Mouse (Mus musculus) Patski (cell line): ENCODE data around the gene Mrpl2. TPM values are rescaled to one million over a fixed set of nuclear protein-coding genes. Genes with fewer than 3 reads are reported as not detected.

ENCODE experiments used
- ATAC-seq: fragments of 100-300 bp; one replicate; pipeline ENCODE4 v1.8.0; 2021
- CTCF ChIA-PET: fragments of 350-600 bp; sonication (Branson Sonifier 250); formaldehyde crosslinking; loops from one replicate; lab custom pipeline; 2022; ENCODE audit warnings: inconsistent platforms; lab: Charles Lee
- POLR2A ChIA-PET: fragments of 350-600 bp; sonication (Branson Sonifier 250); formaldehyde crosslinking; loops from one replicate; lab custom pipeline; 2022; ENCODE audit warnings: antibody characterized with exemption, inconsistent platforms; lab: Charles Lee
- DNase-seq: peaks from one replicate; pipeline ENCODE4 v3.0.0-alpha.2; 2011; ENCODE audit warnings: low read depth, low spot score
- H3K27me3 ChIP-seq: fragments of 371-371 bp; one replicate; pipeline ENCODE4 v1.5.1; 2021
- CTCF ChIP-seq: fragments of 100-300 bp; IDR thresholded peaks from one replicate; pipeline ENCODE4 v1.5.1; 2021
- in situ Hi-C: fragments of 300-500 bp; cut with MboI; formaldehyde crosslinking; loops from 3 replicates; pipeline ENCODE4 v1.11.1; 2018; ENCODE audit warnings: low pct_unique_long_range_greater_than_20kb, mixed read lengths
- polyA plus RNA-seq: library from polyadenylated mRNA; unstranded; gene quantifications from one replicate; pipeline ENCODE4 v1.2.3, GENCODE M21; 2021

Mrpl2 gene
- polyA plus RNA-seq, 1 experiment from 2014 or later: 124 TPM

- DNase-seq (no peak), ATAC-seq (peak; percentile 9)
- ChIA-PET CTCF (interaction anchor here (2.3 to 2.6 kb wide), 2 partner anchors 9 to 69 kb away, joined by 6 to 7 read pairs; no protein-coding TSS in a partner anchor), POLR2A (interaction anchor here (0.9 to 1.2 kb wide), 3 partner anchors 14 to 69 kb away, joined by 3 to 5 read pairs (median 3); no protein-coding TSS in a partner anchor)
- no peak for TF ChIP-seq CTCF
- in situ Hi-C loops: loop anchor here (5.0 kb wide), 1 partner anchor 48 kb away; no protein-coding TSS in a partner anchor
- no peaks in the 10 kb centered on the region for H3K27me3 ChIP-seq
Observed at GRCm38 (mm10) chr17:46644916-46645475, 1.0 kb upstream of the Mrpl2 start.

- ChIA-PET POLR2A (no interaction called here), CTCF (interaction anchor here (2.3 kb wide), 1 partner anchor 10 kb away, joined by 6 read pairs; no protein-coding TSS in a partner anchor)
- DNase-seq (peak; percentile 53), ATAC-seq (no peak)
- in situ Hi-C loops: no loop called here
- no peaks in the 10 kb centered on the region for H3K27me3 ChIP-seq
- TF ChIP-seq CTCF: no peak
Observed at GRCm38 (mm10) chr17:46646322-46646662, 263 bp downstream of the Mrpl2 start.

GRCm38 (mm10) chr17:46647279-46647678, 1.2 kb downstream of the Mrpl2 start:
- in situ Hi-C loops: no loop called here
- H3K27me3 ChIP-seq: no peaks in the 10 kb centered on the region
- ChIA-PET CTCF (no interaction called here), POLR2A (no interaction called here)
- DNase-seq (no peak), ATAC-seq (no peak)
- no peak for TF ChIP-seq CTCF

- TF ChIP-seq CTCF: no peak
- in situ Hi-C loops: no loop called here
- DNase-seq (no peak), ATAC-seq (no peak)
- ChIA-PET CTCF (interaction anchor here (0.8 kb wide), 1 partner anchor 18 kb away, joined by 3 read pairs; no protein-coding TSS in a partner anchor), POLR2A (no interaction called here)
- no peaks in the 10 kb centered on the region for H3K27me3 ChIP-seq
Observed at GRCm38 (mm10) chr17:46648436-46648835, 2.4 kb downstream of the Mrpl2 start.

DNA sequence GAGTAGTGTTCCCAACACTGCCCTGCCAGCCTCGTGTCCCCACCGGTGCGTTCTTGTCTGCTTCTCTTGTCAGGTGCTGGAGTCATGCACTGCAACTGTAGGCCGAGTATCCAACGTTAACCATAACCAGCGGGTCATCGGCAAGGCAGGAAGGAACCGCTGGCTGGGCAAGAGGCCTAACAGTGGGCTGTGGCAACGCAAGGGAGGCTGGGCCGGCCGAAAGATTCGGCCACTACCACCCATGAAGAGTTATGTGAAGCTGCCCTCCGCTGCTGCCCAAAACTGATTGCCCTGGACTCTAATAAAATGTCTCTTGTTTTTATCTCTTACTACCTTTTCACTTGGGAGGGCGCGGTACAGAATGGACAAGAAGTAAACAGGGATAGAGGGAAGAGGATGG, 3.8 kb downstream of the Mrpl2 start:
- POLR2A ChIA-PET: interaction anchor here (0.8 to 1.5 kb wide), 2 partner anchors 15 to 31 kb away, joined by 3 read pairs; partner anchors contain the start of gene Klhdc3
- CTCF ChIA-PET: no interaction called here
- no peak for ATAC-seq
- TF ChIP-seq CTCF: no peak
- in situ Hi-C loops: loop anchor here (5.0 kb wide), 1 partner anchor 62 kb away; the partner anchor contains the start of gene Pex6
- DNase-seq: no peak
- H3K27me3 ChIP-seq: no peaks in the 10 kb centered on the region

- TF ChIP-seq CTCF: no peak
- ATAC-seq (peak; percentile 77), DNase-seq (no peak)
- in situ Hi-C loops: loop anchor here (5.0 kb wide), 1 partner anchor 62 kb away; the partner anchor contains the start of gene Pex6
- no peaks in the 10 kb centered on the region for H3K27me3 ChIP-seq
- POLR2A ChIA-PET: interaction anchor here (0.6 to 1.5 kb wide), 3 partner anchors 15 to 30 kb away, joined by 3 to 4 read pairs (median 3); partner anchors contain the start of gene Klhdc3
- CTCF ChIA-PET: no interaction called here
Observed at GRCm38 (mm10) chr17:46650232-46651031, 4.4 kb downstream of the Mrpl2 start, which contains the start of gene Cul7. Gene Cul7, plus strand, starts transcription at chr17:46650337.

GRCm38 (mm10) chr17:46651292-46651691, 5.3 kb downstream of the Mrpl2 start:
- in situ Hi-C loops: loop anchor here (5.0 kb wide), 1 partner anchor 61 kb away; the partner anchor contains the start of gene Pex6
- TF ChIP-seq CTCF: no peak
- POLR2A ChIA-PET: interaction anchor here (1.4 kb wide), 1 partner anchor 12 kb away, joined by 3 read pairs; no protein-coding TSS in a partner anchor
- no peak for DNase-seq
- CTCF ChIA-PET: no interaction called here
- no peaks in the 10 kb centered on the region for H3K27me3 ChIP-seq
- no peak for ATAC-seq

DNA sequence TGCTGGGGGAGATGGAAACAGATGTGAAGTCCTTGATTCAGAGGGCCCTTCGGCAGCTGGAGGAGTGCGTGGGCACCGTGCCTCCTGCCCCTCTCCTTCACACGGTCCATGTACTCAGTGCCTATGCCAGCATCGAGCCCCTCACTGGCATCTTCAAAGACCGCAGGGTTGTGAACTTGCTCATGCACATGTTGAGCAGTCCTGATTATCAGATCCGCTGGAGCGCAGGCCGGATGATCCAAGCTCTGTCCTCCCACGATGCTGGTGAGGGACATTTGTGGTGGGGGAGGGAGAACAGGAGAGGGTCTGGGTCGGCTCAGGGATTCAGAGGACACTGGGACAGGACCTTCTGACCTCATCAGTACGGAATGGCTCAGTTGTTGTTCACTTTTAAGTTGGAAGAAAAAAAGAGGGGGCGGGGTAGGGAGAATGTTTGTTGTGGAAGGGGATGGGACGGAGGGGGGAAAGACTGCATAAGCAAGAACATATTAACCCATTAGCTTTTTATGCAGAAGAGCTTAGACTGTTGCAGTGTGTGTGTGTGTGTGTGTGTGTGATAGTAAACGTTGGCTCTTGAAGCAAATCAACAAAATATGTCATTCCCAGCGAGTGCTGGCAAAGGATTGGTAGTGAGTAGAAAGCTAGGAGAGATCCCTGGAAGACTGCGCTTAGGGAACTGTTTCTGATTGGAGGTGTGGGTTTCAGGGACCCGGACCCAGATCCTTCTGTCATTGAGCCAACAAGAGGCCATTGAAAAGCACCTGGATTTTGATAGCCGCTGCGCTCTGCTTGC, 5.9 kb downstream of the Mrpl2 start:
- ChIA-PET CTCF (no interaction called here), POLR2A (interaction anchor here (0.6 to 1.4 kb wide), 3 partner anchors 11 to 433 kb away, joined by 3 read pairs; no protein-coding TSS in a partner anchor)
- ATAC-seq: no peak
- DNase-seq: no peak
- TF ChIP-seq CTCF: no peak
- H3K27me3 ChIP-seq: no peaks in the 10 kb centered on the region
- in situ Hi-C loops: loop anchor here (5.0 kb wide), 1 partner anchor 60 kb away; the partner anchor contains the start of gene Pex6

DNA sequence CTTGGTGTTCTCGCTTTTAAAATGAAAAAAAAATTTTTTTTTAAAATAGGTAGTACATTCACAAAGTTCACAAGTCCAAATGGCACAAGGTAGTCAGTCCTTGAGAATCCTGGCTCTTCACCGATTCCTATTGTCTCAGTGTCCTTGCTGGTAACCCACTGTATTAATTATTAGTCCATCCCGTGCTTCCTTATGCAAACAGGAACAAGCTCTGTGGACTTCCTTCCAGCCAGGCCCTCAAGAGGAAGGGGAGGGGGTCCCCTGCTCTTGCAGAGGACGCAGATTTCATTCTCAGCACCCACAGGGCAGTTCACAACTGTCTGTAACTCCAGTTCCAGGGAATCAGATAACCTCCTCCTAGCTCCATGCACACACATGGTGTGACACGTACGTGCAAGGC, 10.0 kb downstream of the Mrpl2 start:
- no peaks in the 10 kb centered on the region for H3K27me3 ChIP-seq
- ChIA-PET CTCF (no interaction called here), POLR2A (interaction anchor here (1.9 kb wide), 1 partner anchor 9 kb away, joined by 6 read pairs; no protein-coding TSS in a partner anchor)
- TF ChIP-seq CTCF: no peak
- DNase-seq (no peak), ATAC-seq (no peak)
- in situ Hi-C loops: no loop called here

- in situ Hi-C loops: no loop called here
- ChIA-PET CTCF (no interaction called here), POLR2A (no interaction called here)
- no peak for TF ChIP-seq CTCF
- ATAC-seq: no peak
- H3K27me3 ChIP-seq: no peaks in the 10 kb centered on the region
- DNase-seq: no peak
Observed at GRCm38 (mm10) chr17:46661351-46661750, 15.3 kb downstream of the Mrpl2 start.
